In the genomic region with DNA sequence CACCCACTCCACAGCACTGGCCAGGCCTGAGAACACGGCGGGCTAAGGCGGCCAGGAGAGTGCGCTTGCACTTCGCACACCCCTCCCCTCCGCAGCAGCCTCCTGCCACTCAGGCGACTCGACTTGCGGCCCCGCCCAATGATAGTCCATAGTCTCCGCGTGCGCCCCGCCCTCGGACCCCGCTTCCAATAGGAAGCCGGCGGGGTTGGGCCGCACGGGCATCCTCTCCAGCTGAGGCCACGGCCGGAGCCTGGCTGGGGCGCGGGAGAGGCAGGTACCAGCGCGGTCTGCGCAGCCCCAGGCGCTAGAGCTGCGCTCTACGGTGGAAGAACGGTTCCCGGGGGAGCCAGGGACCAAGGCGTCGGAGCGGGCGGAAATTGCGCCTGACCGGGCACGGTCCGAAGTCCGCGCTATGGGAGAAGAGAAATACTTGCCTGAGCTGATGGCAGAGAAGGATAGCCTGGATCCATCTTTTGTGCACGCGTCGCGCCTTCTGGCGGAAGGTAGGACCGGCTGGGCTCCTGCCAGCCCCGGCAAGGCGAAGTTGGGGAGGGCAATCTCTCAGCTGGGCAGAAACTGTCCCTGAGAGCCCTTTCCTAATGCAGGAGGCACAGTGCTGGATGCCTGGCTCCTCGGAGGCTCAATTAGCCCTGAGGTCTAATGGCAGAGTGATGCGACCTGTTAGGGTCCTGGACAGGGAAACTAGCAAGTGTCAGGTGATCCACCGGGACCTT, we compare ENCODE assay signal across 8 mouse cellular contexts. TPM values are rescaled to one million over a fixed set of nuclear protein-coding genes. Genes with fewer than 3 reads are reported as not detected.
DNase-seq lines count a peak whose midpoint lies in the region; ATAC-seq lines count a peak whose summit lies in the region.

Khdrbs2 (plus strand) TSS at position 209 of the 734 bp plus-strand sequence.

- H3K9me3 ChIP-seq in hindbrain, embryonic 16.5 days (ENCODE audit: control insufficient read depth, low read length): no peaks in the 10 kb centered on the region

- peak within 1 kb of the TSS; percentile 82 for H3K4me2 ChIP-seq in hindbrain, embryonic 16.5 days (ENCODE audit: low read length)

- DNase-seq in adrenal gland, adult 8-10 months: peak; percentile 49
- peak; percentile 85 to 91 for DNase-seq in cerebellum, postnatal 4 days (ENCODE audit: low spot score in 2 of 2)
- peak; percentile 67 for DNase-seq in gastrocnemius, postnatal 14 days
- DNase-seq in left cerebral cortex, adult 11 months (ENCODE audit: low spot score): peak; percentile 85
- DNase-seq in lung, postnatal 25 days (ENCODE audit: low spot score): peak; percentile 18
- peak; percentile 90 to 92 for DNase-seq in right cerebral cortex, adult 2 months (ENCODE audit: low spot score in 2 of 2)
- DNase-seq in thymus, adult 18-20 months: no peak

- intact Hi-C loops in gastrocnemius, postnatal 14 days (cut with DNase I; ENCODE audit: low total_unique reads): no loop called here

- peak; percentile 100 for ATAC-seq in hindbrain, embryonic 16.5 days

- no peaks in the 10 kb centered on the region for H3K36me3 ChIP-seq in hindbrain, embryonic 16.5 days (ENCODE audit: control insufficient read depth, insufficient read depth, low read length)

- H3K27me3 ChIP-seq in hindbrain, embryonic 16.5 days (replicated peaks; ENCODE audit: control insufficient read depth, insufficient read depth, low read length): no peaks in the 10 kb centered on the region

- H3K27ac ChIP-seq in hindbrain, embryonic 16.5 days (ENCODE audit: low read depth, low read length): peak within 1 kb of the TSS; percentile 82

- under 1% methylated on average over 52 of the region's 53 CpGs for WGBS in hindbrain, embryonic 16.5 days

- H3K9ac ChIP-seq in hindbrain, embryonic 16.5 days (ENCODE audit: low read depth, low read length): peak within 1 kb of the TSS; percentile 82

- no peaks in the 10 kb centered on the region for H3K4me1 ChIP-seq in hindbrain, embryonic 16.5 days (ENCODE audit: control insufficient read depth, insufficient read depth, low read depth, low read length)

- peak within 1 kb of the TSS; percentile 72 for H3K4me3 ChIP-seq in hindbrain, embryonic 16.5 days (ENCODE audit: low read length)

RNA-seq across cellular contexts. Expression of gene Khdrbs2, which starts in this region (rescaled TPM):
- total RNA-seq in adrenal gland, adult 8-10 months (2022): 1 to 10 TPM in 3 of 4 experiments, under 1 TPM in 1; 0.84 to 1.9 (median 1.2) TPM
- under 1 TPM in 1 of 2 experiments, not detected in 1; 0.42 TPM for total RNA-seq in gastrocnemius, postnatal 14 days (2021)
- polyA plus RNA-seq in hindbrain, embryonic 16.5 days (2015; fragmentation: Nextera tagmentation; extraction: Ambion mirVana): 48.2 and 49.4 TPM in 2 replicates

Comparison
In these comparisons a context has a peak if more than half of its experiments do, and no peak if none do; other contexts are left out.
1. Peak in DNase-seq in gastrocnemius, postnatal 14 days; RNA of the gene not detected or under 1 TPM.
2. DNase-seq: peak in adrenal gland, adult 8-10 months (single experiment), cerebellum, postnatal 4 days (2 of 2), left cerebral cortex, adult 11 months (single experiment), lung, postnatal 25 days (single experiment) and right cerebral cortex, adult 2 months (2 of 2); none in thymus, adult 18-20 months (0 of 2).